Mouse (Mus musculus) intestine, embryonic 16.5 days (tissue): ENCODE measurements around the gene Rsg1. TPM values are rescaled to one million over a fixed set of nuclear protein-coding genes. Genes with fewer than 3 reads are reported as not detected.

Experiments
- ATAC-seq: fragments of 200-750 bp; cut with Nextera tagmentation; 2 replicates; pipeline ENCODE4 v1.8.0; 2017; ENCODE audit warnings: moderate TSS enrichment, moderate library complexity
- H3K27ac ChIP-seq: fragments of 300-500 bp; sonication (generic); 2 replicates; pipeline ENCODE4 v1.5.1; 2014; ENCODE audit warnings: mild to moderate bottlenecking, low read length
- H3K27me3 ChIP-seq: fragments of 300-500 bp; sonication (generic); replicated peaks from 2 replicates; pipeline ENCODE4 v1.6.1; 2014; ENCODE audit warnings: low read length, control low read depth, mixed read lengths; ENCODE audit not compliant: control insufficient read depth, insufficient read depth
- H3K36me3 ChIP-seq: fragments of 300-500 bp; sonication (generic); 2 replicates; pipeline ENCODE4 v1.6.1; 2014; ENCODE audit warnings: low read length, control low read depth; ENCODE audit not compliant: control insufficient read depth, insufficient read depth
- H3K4me1 ChIP-seq: fragments of 300-500 bp; sonication (generic); 2 replicates; pipeline ENCODE4 v1.6.1; 2014; ENCODE audit warnings: low read length, control low read depth, mixed read lengths; ENCODE audit not compliant: control insufficient read depth, insufficient read depth
- H3K4me2 ChIP-seq: fragments of 300-500 bp; sonication (generic); 2 replicates; pipeline ENCODE4 v1.6.1; 2014; ENCODE audit warnings: low read depth, low read length, control low read depth
- H3K4me3 ChIP-seq: fragments of 300-500 bp; sonication (generic); 2 replicates; pipeline ENCODE4 v1.5.1; 2014; ENCODE audit warnings: mild to moderate bottlenecking, low read length
- H3K9ac ChIP-seq: fragments of 300-500 bp; sonication (generic); 2 replicates; pipeline ENCODE4 v1.6.1; 2014; ENCODE audit warnings: low read depth, low read length
- H3K9me3 ChIP-seq: fragments of 300-500 bp; sonication (generic); 2 replicates; pipeline ENCODE4 v1.6.1; 2016; ENCODE audit warnings: low read length, control low read depth; ENCODE audit not compliant: control insufficient read depth
- WGBS: fragments of 180-500 bp; shearing (Covaris S2); extraction: QIAGEN DNeasy Blood & Tissue Kit; methylation state at CpG from one replicate; pipeline ENCODE4 v1.1.7; 2014; 5-methylcytosine and 5-hydroxymethylcytosine counted together
- polyA plus RNA-seq: library from polyadenylated mRNA; unstranded; fragments of >200 nt; fragmentation: Nextera tagmentation; extraction: Ambion mirVana; gene quantifications from 2 replicates; pipeline ENCODE4 v1.2.1, GENCODE M21; 2015

The Rsg1 gene
- polyA plus RNA-seq = 4.2 and 5.1 TPM in 2 replicates

DNA sequence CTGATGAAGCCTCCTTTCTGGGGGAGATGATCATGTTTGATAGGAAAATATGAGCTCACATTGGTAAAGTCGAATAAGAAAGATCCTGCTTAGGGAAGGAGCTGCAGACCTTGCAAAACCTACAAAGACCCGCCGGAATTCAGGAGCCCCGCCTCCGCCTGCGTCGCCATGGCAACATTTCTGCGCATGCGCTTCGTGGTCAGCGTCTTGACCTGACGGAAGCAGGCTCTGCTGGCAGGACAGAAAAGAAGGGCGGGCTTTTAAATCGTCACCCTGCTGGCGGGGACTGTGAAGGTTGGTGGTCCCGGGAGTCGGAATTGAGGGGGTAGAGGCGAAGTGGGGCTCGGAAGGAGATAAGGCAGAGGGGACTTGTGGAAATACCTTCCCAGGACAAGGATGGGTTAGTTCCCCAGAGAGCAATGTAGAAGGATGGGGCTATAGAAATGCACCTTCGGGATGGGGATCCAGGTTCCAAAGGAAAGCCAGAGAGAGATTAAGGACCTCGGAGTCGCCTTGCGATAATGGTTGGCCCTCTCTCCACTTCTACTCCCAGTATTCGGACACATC, at the start of gene Rsg1:
Rsg1 (plus strand) TSS at position 187 of the 567 bp plus-strand sequence.
- no peak within 1 kb of the TSS for H3K27ac ChIP-seq
- H3K9ac ChIP-seq = peak within 1 kb of the TSS; percentile 50
- peak within 1 kb of the TSS; percentile 55 for H3K4me3 ChIP-seq
- under 1% methylated on average over 24 of the region's 24 CpGs for WGBS
- peaks cover 12% of the 10 kb centered on the region for H3K4me1 ChIP-seq
- peak; percentile 78 for ATAC-seq
- H3K36me3 ChIP-seq = no peaks in the 10 kb centered on the region
- no peaks in the 10 kb centered on the region for H3K27me3 ChIP-seq
- H3K4me2 ChIP-seq = peak within 1 kb of the TSS; percentile 65
- H3K9me3 ChIP-seq = no peaks in the 10 kb centered on the region

DNA sequence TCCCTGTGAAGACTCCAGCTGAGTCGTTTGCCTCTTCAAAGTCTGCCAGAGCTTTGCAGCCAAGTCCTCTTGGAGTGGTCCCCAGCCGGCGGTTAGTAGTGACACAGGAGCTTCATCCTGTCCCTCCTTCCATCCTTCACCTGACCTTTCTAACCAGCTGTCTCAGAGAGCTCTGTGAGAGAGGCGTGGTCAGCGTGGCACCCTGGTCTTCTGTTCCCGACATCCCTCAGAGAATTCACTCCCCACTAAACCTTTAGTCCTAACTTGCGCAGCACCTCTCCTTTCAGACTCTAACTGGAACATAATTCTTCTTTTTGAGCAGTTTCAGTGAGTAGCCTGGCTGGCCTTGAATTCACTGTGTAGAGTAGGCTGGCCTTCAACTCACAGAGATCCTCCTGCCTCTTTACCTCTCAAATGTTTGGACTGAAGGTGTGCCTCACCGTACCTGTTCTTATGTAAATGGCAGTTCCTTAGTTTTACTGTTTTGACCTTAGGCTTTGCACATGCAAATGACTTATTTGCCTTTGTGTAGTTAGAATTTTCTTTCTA, 47.9 kb upstream of the Rsg1 start:
- Histone ChIP-seq H3K36me3 (peaks cover 9% of the 10 kb centered on the region; the same call in 1 of the 2 replicates), H3K4me1 (peaks cover 5% of the 10 kb centered on the region), H3K9ac (no peak overlapping the region), H3K27ac (no peak overlapping the region), H3K9me3 (0 out of 2 replicates have a peak, but pooled peaks cover 3% of the 10 kb centered on the region), H3K27me3 (no peaks in the 10 kb centered on the region), H3K4me2 (no peak overlapping the region), H3K4me3 (no peak overlapping the region)
- ATAC-seq = no peak
- 69% methylated on average over 8 of the region's 8 CpGs for WGBS

DNA sequence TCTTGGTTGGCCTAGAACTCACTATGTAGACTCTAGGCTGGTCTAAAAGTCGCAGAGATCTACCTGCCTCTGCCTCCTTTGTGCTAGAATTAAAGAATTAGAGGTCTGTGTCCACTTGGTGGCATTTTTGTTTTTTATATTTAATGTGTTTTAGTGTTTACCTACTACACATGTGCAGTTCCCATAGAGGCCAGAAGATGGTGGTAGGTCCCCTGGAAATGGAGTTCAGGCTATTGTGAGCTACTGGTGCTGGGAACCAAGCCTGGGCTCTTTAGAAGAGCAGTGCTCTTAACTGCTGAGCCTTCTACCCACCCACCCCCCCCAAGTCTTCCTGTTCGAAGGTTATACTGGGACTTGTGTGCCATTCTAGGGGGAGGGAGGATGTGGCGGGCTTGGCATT, 46.6 kb upstream of the Rsg1 start:
- Histone ChIP-seq H3K4me3 (no peak overlapping the region), H3K9ac (no peak overlapping the region), H3K27me3 (no peaks in the 10 kb centered on the region), H3K9me3 (0 out of 2 replicates have a peak, but pooled peaks cover 3% of the 10 kb centered on the region), H3K36me3 (peaks cover 9% of the 10 kb centered on the region; the same call in 1 of the 2 replicates), H3K4me1 (peaks cover 5% of the 10 kb centered on the region; the same call in 1 of the 2 replicates), H3K4me2 (no peak overlapping the region), H3K27ac (no peak overlapping the region)
- WGBS = 96% methylated on average over 3 of the region's 3 CpGs
- no peak for ATAC-seq

DNA sequence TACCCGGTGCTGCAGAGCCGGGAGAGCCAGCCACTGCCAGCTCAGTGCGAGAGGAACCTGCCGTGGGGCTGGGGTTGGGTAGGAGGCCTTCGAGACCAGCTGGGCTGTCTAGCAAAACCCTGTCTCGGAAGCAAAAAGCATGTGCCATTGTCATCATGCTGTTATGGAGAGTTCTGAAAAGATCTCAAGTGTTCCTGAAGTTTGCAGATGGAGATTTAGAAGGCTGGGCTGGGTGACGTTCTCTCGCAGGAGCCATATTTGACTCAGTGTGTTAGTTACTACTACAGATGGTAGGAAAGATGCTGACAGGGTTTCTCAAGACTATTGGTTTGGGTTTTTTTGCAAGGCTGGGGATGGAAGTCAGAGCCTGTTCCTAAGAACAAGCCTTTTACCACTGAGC, 41.6 kb upstream of the Rsg1 start:
- WGBS = 91% methylated on average over 8 of the region's 8 CpGs
- H3K4me1 ChIP-seq = no peaks in the 10 kb centered on the region
- no peak overlapping the region for H3K27ac ChIP-seq
- no peaks in the 10 kb centered on the region for H3K27me3 ChIP-seq
- no peak for ATAC-seq
- H3K9me3 ChIP-seq = no peaks in the 10 kb centered on the region
- no peak overlapping the region for H3K4me3 ChIP-seq
- H3K36me3 ChIP-seq = peaks cover 11% of the 10 kb centered on the region; the same call in 1 of the 2 replicates
- no peak overlapping the region for H3K4me2 ChIP-seq
- H3K9ac ChIP-seq = no peak overlapping the region

DNA sequence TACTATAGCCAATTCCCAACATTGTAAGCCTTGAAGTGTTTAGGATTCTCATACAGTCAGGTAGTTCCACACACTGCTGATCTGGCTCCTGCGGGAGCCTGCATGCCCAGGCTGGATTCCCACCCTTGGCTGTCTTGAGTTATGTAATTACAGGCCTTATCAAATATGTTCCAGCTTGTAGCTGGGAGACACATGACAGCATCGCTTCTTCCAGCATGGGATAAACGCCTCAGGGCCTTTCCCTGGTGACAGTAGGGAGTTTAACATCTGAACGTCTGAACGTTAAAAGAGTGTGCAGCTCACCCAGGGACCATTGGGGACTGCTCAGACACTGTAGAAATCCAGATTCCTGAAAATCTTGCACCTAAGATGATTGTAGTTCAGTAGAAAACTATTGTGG, 38.0 kb upstream of the Rsg1 start:
- peaks cover 2% of the 10 kb centered on the region; the same call in 1 of the 2 replicates for H3K36me3 ChIP-seq
- H3K4me2 ChIP-seq = no peak overlapping the region
- 76% methylated on average over 5 of the region's 5 CpGs for WGBS
- no peak overlapping the region for H3K4me3 ChIP-seq
- no peaks in the 10 kb centered on the region for H3K9me3 ChIP-seq
- no peaks in the 10 kb centered on the region for H3K4me1 ChIP-seq
- H3K27me3 ChIP-seq = no peaks in the 10 kb centered on the region
- H3K27ac ChIP-seq = no peak overlapping the region
- H3K9ac ChIP-seq = no peak overlapping the region
- ATAC-seq = no peak

DNA sequence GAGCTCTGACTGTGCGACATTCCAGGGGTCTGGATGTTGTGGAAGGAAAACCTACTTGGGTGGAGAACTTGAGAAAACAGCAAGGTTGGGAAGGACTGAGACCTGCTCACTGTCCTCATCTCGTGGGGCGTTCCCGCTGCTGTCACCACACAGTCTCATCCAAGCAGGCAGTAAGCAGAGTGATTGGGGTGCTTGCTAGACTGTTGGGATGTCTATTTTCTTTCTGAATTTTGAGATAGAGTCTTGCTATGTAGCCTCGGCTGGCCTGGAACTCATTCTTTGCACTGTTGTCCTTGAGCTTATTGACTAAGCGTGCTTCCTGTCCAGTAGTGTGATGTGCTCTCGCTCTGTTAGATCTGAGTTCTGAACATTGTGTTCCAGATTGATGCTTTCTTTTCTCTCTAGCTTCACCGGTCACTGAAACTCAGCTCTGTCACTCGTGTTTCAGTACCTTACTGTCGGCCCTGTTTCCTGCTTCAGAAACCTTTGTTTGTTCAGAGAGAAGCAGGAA, 37.4 kb upstream of the Rsg1 start:
- H3K4me2 ChIP-seq = no peak overlapping the region
- no peak overlapping the region for H3K4me3 ChIP-seq
- no peak overlapping the region for H3K27ac ChIP-seq
- H3K36me3 ChIP-seq = peaks cover 2% of the 10 kb centered on the region; the same call in 1 of the 2 replicates
- no peaks in the 10 kb centered on the region for H3K4me1 ChIP-seq
- H3K27me3 ChIP-seq = no peaks in the 10 kb centered on the region
- ATAC-seq = no peak
- 81% methylated on average over 10 of the region's 10 CpGs for WGBS
- no peak overlapping the region for H3K9ac ChIP-seq
- H3K9me3 ChIP-seq = no peaks in the 10 kb centered on the region

DNA sequence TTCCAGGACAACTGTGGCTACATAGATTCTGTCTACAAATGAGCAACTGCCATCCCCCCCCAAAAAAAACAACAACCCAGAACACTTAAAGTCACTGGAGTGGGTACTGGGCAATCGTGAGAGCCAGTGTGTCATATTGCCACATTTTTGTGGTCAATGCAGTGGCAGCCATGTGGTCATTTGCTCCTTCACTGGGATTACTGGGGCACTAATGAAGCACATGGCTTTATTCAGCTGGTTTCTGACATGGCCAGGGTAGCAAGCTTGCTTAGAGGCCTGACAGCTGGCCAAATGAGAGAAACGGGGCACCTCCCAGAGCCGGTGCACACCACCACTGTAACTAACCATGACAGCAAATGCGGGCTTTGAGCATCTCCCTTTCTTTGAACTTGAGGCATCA, 35.3 kb upstream of the Rsg1 start:
- Histone ChIP-seq H3K4me2 (no peak overlapping the region), H3K9ac (no peak overlapping the region), H3K4me3 (no peak overlapping the region), H3K27ac (no peak overlapping the region), H3K9me3 (no peaks in the 10 kb centered on the region), H3K27me3 (no peaks in the 10 kb centered on the region), H3K36me3 (no peaks in the 10 kb centered on the region; the same call in 1 of the 2 replicates), H3K4me1 (no peaks in the 10 kb centered on the region)
- WGBS = 89% methylated on average over 4 of the region's 4 CpGs
- no peak for ATAC-seq

DNA sequence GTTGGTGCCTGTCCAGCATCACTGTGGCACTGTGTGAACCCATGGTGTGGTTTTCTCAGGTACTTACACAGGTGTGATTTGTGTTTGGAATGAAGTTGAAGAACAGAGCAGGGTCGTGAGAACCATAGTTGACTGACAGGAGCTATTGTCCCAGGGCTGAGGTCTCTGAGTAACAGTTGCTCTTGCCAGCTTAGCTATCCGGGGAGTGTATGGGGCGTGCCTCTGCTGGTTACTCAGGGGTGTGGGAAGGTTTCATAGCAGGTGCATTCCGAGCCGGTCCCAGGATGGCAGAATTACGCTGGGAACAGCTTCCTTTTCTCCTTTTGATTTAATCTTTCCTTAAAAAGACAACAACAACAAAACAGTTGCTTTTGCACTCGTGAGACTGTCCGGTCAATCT, 32.9 kb upstream of the Rsg1 start:
- no peak overlapping the region for H3K9ac ChIP-seq
- H3K4me3 ChIP-seq = no peak overlapping the region
- no peak for ATAC-seq
- H3K36me3 ChIP-seq = no peaks in the 10 kb centered on the region; the same call in 1 of the 2 replicates
- H3K9me3 ChIP-seq = no peaks in the 10 kb centered on the region
- H3K27ac ChIP-seq = no peak overlapping the region
- H3K27me3 ChIP-seq = no peaks in the 10 kb centered on the region
- 78% methylated on average over 8 of the region's 8 CpGs for WGBS
- no peak overlapping the region for H3K4me2 ChIP-seq
- H3K4me1 ChIP-seq = 0 out of 2 replicates have a peak, but pooled peaks cover under 1% of the 10 kb centered on the region

DNA sequence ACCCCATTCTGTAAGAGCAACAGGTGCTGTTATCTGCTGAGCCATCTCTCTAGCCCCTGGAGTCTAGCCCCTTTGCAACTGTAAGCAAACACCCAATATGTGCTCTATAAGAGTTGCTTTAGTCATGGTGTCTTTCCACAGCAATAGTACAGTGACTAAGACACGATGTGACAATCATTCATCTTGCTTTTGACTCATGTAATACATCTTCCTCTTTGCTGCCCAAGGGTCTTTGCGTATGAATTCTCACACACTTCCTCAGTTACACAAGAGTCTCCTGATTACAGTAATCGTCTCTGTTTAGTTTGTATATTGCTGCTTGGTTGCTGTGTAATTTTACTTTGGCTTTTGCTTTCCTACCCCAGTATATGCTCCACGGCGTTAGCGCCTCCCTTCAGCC, 31.8 kb upstream of the Rsg1 start:
- Histone ChIP-seq H3K27ac (no peak overlapping the region), H3K9ac (no peak overlapping the region), H3K4me1 (peaks cover 12% of the 10 kb centered on the region), H3K4me3 (no peak overlapping the region), H3K36me3 (no peaks in the 10 kb centered on the region; the same call in 1 of the 2 replicates), H3K4me2 (no peak overlapping the region), H3K27me3 (no peaks in the 10 kb centered on the region), H3K9me3 (no peaks in the 10 kb centered on the region)
- no peak for ATAC-seq
- WGBS = 91% methylated on average over 6 of the region's 6 CpGs
